Mouse (Mus musculus) limb, embryonic 10.5 days (tissue): ENCODE measurements at regions not wholly inside any gene's neighbourhood (a gene's known extent, or its start where the extent isn't known, plus 50 kb on each side); places are given as distances from the start of the nearest gene placed in this dataset.

ENCODE experiments used
- DNase-seq: peaks from one replicate; pipeline ENCODE4 v3.0.0-alpha.2; 2017; ENCODE audit warnings: low spot score
- H3K27ac ChIP-seq: fragments of 300-500 bp; sonication (generic); 2 replicates; pipeline ENCODE4 v1.5.1; 2016; ENCODE audit warnings: mild to moderate bottlenecking
- H3K27me3 ChIP-seq: fragments of 300-500 bp; sonication (generic); 2 replicates; pipeline ENCODE4 v1.6.1; 2016; ENCODE audit warnings: low read depth, mild to moderate bottlenecking; ENCODE audit not compliant: poor library complexity, severe bottlenecking
- H3K36me3 ChIP-seq: fragments of 300-500 bp; sonication (generic); 2 replicates; pipeline ENCODE4 v1.6.1; 2016; ENCODE audit warnings: mild to moderate bottlenecking, moderate library complexity
- H3K4me1 ChIP-seq: fragments of 300-500 bp; sonication (generic); 2 replicates; pipeline ENCODE4 v1.6.1; 2016
- H3K4me3 ChIP-seq: fragments of 300-500 bp; sonication (generic); 2 replicates; pipeline ENCODE4 v1.5.1; 2016; ENCODE audit warnings: mild to moderate bottlenecking, moderate library complexity
- H3K9me3 ChIP-seq: fragments of 300-500 bp; sonication (generic); replicated peaks from 2 replicates; pipeline ENCODE4 v1.6.1; 2016; ENCODE audit warnings: mild to moderate bottlenecking
- WGBS: fragments of 180-500 bp; shearing (Covaris S2); methylation state at CpG from one replicate; pipeline ENCODE4 v1.1.7; 2016; 5-methylcytosine and 5-hydroxymethylcytosine counted together

- no peaks in the 10 kb centered on the region for H3K9me3 ChIP-seq
- WGBS, result 83% methylated on average over 4 of the region's 4 CpGs
- H3K4me3 ChIP-seq, result no peak overlapping the region
- no peak for DNase-seq
- no peaks in the 10 kb centered on the region for H3K36me3 ChIP-seq
- H3K4me1 ChIP-seq, result no peaks in the 10 kb centered on the region
- H3K27me3 ChIP-seq, result no peaks in the 10 kb centered on the region
- H3K27ac ChIP-seq, result no peak overlapping the region
Measured at GRCm38 (mm10) chr14:106393978-106394377, 288.0 kb downstream of the Trim52 start.

GRCm38 (mm10) chr14:106412917-106413558, 307.0 kb downstream of the Trim52 start:
- Histone ChIP-seq H3K9me3 (no peaks in the 10 kb centered on the region), H3K27ac (no peak overlapping the region), H3K4me3 (no peak overlapping the region), H3K27me3 (no peaks in the 10 kb centered on the region), H3K36me3 (no peaks in the 10 kb centered on the region), H3K4me1 (no peaks in the 10 kb centered on the region)
- DNase-seq, result no peak
- 91% methylated on average over 2 of the region's 2 CpGs for WGBS

GRCm38 (mm10) chr14:106424714-106425113, 318.7 kb downstream of the Trim52 start:
- Histone ChIP-seq H3K9me3 (no peaks in the 10 kb centered on the region), H3K27me3 (no peaks in the 10 kb centered on the region), H3K27ac (no peak overlapping the region), H3K4me3 (no peak overlapping the region), H3K4me1 (no peaks in the 10 kb centered on the region), H3K36me3 (no peaks in the 10 kb centered on the region)
- no peak for DNase-seq
- 66% methylated on average over 4 of the region's 4 CpGs for WGBS

DNA sequence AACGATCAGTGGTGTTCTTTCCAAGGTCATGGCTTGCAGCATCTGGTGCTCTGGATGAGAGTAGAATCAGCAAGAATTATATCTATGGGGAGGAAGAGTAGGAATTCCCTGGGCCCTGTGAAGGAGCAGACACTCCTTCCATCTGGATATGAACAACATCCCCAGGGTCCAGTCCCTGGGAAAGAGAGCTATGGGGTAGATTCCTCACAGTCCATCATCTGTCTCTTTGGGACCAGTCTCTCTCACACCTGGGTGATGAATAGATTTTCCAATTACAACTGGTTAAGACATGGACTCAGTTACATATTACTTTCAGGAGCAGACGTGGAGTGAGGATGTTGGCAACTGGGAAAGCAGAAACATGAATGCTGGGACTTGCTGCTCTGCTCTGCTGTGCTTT, 322.6 kb downstream of the Trim52 start:
- Histone ChIP-seq H3K9me3 (no peaks in the 10 kb centered on the region), H3K36me3 (no peaks in the 10 kb centered on the region), H3K27me3 (no peaks in the 10 kb centered on the region), H3K4me1 (no peaks in the 10 kb centered on the region), H3K4me3 (no peak overlapping the region), H3K27ac (no peak overlapping the region)
- 60% methylated on average over 2 of the region's 2 CpGs for WGBS
- no peak for DNase-seq

DNA sequence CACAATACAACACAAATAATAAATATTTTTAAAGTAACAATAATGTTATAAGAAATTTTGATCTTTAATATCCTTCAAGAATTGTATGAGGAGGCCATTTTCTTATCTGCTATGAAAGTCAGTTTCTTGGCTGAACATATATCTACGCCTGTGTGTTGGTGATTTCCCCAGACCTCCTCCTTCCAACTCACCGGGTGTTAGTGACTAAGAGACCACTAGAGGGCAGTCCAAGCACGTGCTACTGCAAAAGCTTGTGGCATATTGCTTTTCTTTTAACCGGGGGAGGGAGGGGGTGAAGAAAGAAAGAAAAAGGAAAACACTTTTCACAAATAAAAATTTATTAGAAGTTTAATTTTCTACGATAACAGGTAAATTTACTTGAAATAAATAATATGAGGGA, 333.3 kb downstream of the Trim52 start:
- Histone ChIP-seq H3K27me3 (no peaks in the 10 kb centered on the region), H3K36me3 (no peaks in the 10 kb centered on the region), H3K9me3 (no peaks in the 10 kb centered on the region), H3K4me1 (no peaks in the 10 kb centered on the region), H3K27ac (no peak overlapping the region), H3K4me3 (no peak overlapping the region)
- peak; percentile 67 for DNase-seq
- whole genome bisulfite sequencing, result 24% methylated on average over 5 of the region's 5 CpGs

DNA sequence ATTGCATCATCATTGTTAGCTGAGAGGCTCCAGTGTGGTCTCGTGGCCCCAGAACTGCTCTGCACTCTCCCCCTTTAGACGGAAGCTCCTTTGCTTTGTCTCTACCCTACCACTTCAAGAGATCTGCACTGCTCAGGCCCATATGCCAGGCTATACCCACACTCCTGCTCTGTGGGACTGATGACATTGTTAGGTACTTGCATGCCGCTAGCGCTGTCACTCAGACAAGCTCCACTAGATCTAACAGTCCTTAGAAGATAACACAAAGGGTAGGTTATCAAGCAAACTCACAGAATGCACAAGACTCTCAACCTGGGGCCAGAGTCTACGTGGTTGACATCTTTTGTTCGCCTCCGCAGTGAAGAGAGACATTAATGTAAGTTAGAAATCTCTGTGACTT, 383.1 kb downstream of the Trim52 start:
- DNase-seq, result no peak
- whole genome bisulfite sequencing, result 93% methylated on average over 7 of the region's 7 CpGs
- H3K27me3 ChIP-seq, result no peaks in the 10 kb centered on the region
- H3K9me3 ChIP-seq, result no peaks in the 10 kb centered on the region
- no peaks in the 10 kb centered on the region for H3K4me1 ChIP-seq
- no peaks in the 10 kb centered on the region for H3K36me3 ChIP-seq
- no peak overlapping the region for H3K27ac ChIP-seq
- no peak overlapping the region for H3K4me3 ChIP-seq

DNA sequence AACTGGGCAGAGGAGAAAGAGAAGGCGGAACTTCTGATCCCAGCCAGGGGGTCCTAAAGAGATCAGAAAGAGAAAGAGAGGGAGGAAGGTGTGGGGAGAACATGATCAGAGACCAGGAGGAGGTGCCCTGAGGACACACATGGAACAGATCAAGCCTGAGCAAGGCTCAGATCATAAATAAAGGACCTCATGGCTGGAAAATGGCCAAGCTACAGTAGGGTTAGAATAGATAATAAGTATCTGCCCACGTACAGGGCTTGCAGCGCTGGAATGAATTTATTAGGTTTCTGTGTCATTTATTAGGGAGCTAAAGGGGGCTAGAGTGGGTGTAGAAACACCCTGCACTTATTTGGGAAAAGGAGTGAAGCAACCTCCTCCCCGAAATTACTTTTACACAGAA, 385.4 kb downstream of the Trim52 start:
- H3K9me3 ChIP-seq, result no peaks in the 10 kb centered on the region
- H3K27me3 ChIP-seq, result no peaks in the 10 kb centered on the region
- H3K36me3 ChIP-seq, result no peaks in the 10 kb centered on the region
- no peak for DNase-seq
- H3K4me1 ChIP-seq, result no peaks in the 10 kb centered on the region
- no peak overlapping the region for H3K4me3 ChIP-seq
- WGBS, result 73% methylated on average over 4 of the region's 4 CpGs
- H3K27ac ChIP-seq, result no peak overlapping the region

DNA sequence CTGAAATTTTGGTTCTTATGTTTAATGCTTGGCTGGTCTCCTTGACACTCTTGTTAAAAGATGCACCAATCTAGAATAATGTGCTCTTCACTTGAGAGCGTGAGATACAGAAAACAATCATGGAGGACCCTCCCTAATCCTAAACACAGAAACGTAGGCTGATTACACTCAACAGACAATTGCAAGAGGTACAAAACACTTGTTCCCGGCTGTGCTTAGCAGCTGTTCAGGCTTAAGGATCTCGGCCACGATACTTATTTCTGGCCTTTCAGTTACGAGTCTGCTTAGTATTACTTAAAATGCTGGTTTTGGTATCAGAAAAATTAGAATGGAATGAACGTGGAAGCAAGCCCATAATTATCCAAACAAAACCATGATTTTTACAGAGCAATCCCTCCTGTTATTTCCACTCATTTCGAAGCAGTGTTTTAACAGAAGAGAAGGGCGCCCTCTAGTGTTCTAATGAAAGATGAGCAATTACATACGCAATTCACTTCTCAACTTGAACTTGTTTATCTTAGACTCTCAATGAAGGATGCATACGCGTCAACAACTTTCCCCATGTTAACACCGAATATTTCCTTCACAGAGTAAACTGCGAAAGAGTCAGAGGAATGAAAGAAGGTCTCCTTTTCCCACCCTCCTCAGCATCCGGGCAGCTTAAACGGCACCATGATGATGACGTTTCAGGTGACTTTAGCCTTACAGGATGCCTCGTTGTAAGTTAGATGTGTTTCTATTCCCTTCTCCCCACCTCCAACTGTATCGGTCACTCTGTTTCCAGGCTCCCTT, 394.5 kb downstream of the Trim52 start:
- 51% methylated on average over 19 of the region's 19 CpGs for WGBS
- no peaks in the 10 kb centered on the region for H3K27me3 ChIP-seq
- H3K4me3 ChIP-seq, result no peak overlapping the region
- DNase-seq, result no peak
- no peaks in the 10 kb centered on the region for H3K4me1 ChIP-seq
- no peak overlapping the region for H3K27ac ChIP-seq
- no peaks in the 10 kb centered on the region for H3K9me3 ChIP-seq
- no peaks in the 10 kb centered on the region for H3K36me3 ChIP-seq

DNA sequence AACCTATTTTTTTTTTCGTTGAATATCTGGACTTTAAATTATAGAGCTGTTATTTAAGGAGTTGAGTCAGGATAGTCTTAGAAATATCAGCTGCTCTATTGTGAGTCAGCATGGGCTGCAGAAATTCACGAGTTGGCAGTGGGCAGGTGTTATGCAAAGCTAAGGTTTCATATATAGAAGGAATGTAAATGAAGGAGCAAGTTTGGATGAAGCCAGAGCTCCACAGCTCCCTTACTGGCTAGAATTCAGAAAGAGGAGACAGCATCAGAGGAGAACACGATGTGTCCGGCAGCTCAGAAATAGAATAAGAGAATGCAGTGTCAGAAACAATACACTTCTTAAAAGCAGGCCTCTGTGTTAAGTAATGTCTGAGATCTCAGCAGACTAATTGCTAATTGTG, 400.9 kb downstream of the Trim52 start:
- no peaks in the 10 kb centered on the region for H3K27me3 ChIP-seq
- H3K36me3 ChIP-seq, result no peaks in the 10 kb centered on the region
- H3K9me3 ChIP-seq, result no peaks in the 10 kb centered on the region
- H3K4me3 ChIP-seq, result no peak overlapping the region
- H3K4me1 ChIP-seq, result no peaks in the 10 kb centered on the region
- WGBS, result 82% methylated on average over 4 of the region's 4 CpGs
- no peak overlapping the region for H3K27ac ChIP-seq
- DNase-seq, result no peak

DNA sequence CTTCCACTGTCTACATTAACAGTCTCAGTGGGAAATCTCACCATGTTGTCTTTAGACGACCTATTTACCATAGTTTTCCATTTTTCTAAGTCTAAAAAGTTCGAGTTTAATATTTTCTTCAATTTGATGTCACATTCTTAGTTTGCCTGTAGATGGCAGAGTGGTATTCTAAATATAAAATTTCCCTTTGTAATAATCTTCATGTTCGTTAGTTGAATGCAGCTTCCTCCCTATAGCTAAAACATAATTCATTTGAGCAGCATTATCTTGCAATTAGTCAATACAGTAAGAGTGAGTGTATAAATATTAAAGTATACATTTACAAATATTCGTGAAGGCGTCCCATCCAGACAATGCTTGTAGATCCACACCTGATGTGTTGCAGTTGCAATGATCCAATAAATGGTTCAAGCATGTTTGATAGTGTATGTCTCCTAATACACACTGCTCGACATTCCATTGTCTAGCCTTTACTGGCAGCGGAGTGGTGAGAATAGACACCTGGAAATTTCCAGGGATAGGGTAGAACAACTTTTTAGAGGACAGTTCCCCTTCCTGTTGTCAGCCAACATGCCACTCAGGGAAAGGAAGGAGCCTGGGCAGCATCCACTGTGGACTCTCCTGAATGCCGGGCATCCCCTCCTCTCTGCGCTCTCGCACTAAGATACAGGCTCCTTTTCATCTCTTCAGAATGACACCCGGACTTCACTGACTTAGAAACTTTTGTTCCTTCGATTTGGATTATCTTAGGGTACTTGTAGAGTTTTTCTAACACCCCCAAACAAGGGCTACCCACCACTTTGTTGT, 412.8 kb downstream of the Trim52 start:
- Histone ChIP-seq H3K4me1 (0 out of 2 replicates have a peak, but pooled peaks cover 4% of the 10 kb centered on the region), H3K27me3 (no peaks in the 10 kb centered on the region), H3K9me3 (no peaks in the 10 kb centered on the region), H3K4me3 (no peak overlapping the region), H3K27ac (no peak overlapping the region), H3K36me3 (no peaks in the 10 kb centered on the region)
- WGBS, result 83% methylated on average over 12 of the region's 12 CpGs
- no peak for DNase-seq

DNA sequence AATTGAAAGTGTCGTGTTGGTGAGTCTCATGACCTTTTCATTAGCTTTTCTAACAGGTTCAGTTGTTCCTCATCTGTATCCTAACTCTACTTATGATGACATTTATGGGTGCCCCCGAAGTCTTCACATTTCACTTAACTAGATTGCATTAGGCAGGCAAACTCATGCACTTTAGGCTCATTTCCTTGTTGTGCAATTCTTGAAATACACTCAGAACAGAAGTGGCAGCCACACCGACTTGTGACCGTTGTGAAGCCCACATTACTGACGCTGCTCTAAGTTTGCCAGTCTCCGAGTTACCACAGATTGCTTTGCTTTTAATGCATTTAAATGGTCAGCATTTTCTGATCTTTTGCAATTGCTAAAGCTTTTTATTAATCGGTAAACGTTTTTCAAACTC, 414.8 kb downstream of the Trim52 start:
- Histone ChIP-seq H3K9me3 (no peaks in the 10 kb centered on the region), H3K4me3 (no peak overlapping the region), H3K4me1 (0 out of 2 replicates have a peak, but pooled peaks cover 4% of the 10 kb centered on the region), H3K27me3 (no peaks in the 10 kb centered on the region), H3K27ac (no peak overlapping the region), H3K36me3 (no peaks in the 10 kb centered on the region)
- WGBS, result 60% methylated on average over 8 of the region's 8 CpGs
- no peak for DNase-seq

DNA sequence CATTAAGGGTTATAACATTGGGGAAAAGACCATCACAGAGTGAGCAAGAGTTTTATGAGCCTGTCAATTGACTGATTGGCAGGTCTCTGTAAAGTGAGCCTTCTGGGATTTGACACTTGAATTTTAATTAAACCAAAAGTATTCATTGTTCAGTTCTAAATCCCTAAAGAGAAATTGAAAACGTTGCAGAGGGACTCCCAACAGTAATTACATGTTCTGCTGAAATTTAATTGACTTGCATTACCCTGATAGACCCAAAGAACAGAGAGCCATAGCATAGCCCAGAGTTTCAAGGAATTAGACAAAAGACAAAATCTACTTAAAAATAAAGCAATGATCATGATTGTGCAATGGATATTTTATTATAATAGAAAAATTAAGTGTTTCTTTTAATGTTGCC, 444.2 kb downstream of the Trim52 start:
- no peak for DNase-seq
- Histone ChIP-seq H3K9me3 (no peaks in the 10 kb centered on the region), H3K4me3 (no peak overlapping the region), H3K27ac (no peak overlapping the region), H3K27me3 (no peaks in the 10 kb centered on the region), H3K36me3 (no peaks in the 10 kb centered on the region), H3K4me1 (no peaks in the 10 kb centered on the region)
- WGBS, result 38% methylated on average over 1 of the region's 1 CpGs

DNA sequence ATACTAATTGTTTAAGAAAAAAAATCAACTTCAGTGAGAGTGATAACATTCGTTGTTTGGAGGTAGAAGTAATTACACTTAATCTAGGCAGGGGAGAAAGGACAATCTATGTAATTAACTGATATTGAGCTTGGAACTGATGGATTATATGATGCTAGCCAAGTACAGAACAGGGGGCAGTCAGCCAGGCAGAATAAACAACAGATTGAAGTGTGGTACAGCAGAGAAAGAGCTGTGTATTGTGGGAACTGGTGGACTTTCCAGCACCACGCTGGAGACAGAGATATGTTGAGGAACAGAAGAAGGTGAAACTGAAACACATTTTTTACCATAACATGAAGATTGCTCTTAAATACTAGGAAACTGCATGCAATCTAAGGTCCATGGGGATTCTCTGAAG, 473.3 kb downstream of the Trim52 start:
- WGBS, result 83% methylated on average over 2 of the region's 2 CpGs
- Histone ChIP-seq H3K4me1 (no peaks in the 10 kb centered on the region), H3K27ac (no peak overlapping the region), H3K9me3 (no peaks in the 10 kb centered on the region), H3K36me3 (no peaks in the 10 kb centered on the region), H3K4me3 (no peak overlapping the region), H3K27me3 (no peaks in the 10 kb centered on the region)
- no peak for DNase-seq
